Mouse (Mus musculus): Measurements from ENCODE around the gene Trim62.

DNA sequence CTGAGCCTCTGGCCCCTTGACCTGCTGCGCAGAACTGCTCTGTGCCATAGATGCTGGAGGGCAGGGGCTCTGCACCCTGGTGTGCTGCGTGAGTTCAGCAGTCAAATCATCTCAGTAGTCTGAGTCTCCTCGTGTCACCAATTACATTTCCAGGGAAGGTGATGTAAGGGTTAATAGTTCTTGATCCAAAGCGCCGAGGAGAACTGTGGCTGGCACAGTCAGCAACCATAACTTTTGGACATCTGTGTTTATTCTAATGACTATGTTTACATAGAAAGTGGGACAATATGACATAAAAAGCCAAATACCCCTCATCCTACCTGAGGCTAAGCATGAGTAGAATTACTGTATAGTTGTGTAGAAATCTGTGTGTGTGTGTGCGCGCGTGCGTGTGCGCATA, 3.6 kb downstream of the Trim62 start:
- TF ChIP-seq TAL1 (IDR thresholded peaks at IDR 0.05; ENCODE audit: low read length) (no peak), GATA1 (IDR thresholded peaks at IDR 0.05; ENCODE audit: low read length) (no peak)
